Mouse (Mus musculus): ENCODE measurements around the gene Trp53.

The Trp53 gene

GRCm38 (mm10) chr11:69563373-69563772 lies 16.8 kb upstream of the Trp53 start:
- DNase-seq: no peak

- DNase-seq: no peak
Measured at GRCm38 (mm10) chr11:69564391-69564790, 15.8 kb upstream of the Trp53 start.

DNA sequence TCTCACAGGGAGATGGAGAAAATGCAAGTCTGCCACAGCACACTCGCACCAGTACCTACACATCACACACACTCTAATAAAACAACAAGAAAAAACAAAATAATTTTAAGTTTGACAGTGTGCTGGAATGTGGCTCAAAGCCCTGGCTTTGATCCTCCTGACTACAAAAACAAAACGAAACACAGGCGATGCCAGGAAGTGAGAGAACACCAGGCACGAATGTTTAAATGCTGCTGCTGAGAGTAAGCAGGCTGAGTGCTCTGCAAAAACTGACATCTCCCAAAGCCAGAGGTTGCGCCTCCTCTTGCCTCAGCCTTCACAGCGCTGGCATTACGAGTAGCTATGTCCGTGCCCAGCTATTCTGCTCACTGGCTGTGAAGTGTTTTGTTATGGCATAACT lies 15.0 kb upstream of the Trp53 start:
- no peak for DNase-seq

GRCm38 (mm10) chr11:69575220-69575619 lies 4.9 kb upstream of the Trp53 start:
- peak; percentile 52 to 58 for DNase-seq

DNA sequence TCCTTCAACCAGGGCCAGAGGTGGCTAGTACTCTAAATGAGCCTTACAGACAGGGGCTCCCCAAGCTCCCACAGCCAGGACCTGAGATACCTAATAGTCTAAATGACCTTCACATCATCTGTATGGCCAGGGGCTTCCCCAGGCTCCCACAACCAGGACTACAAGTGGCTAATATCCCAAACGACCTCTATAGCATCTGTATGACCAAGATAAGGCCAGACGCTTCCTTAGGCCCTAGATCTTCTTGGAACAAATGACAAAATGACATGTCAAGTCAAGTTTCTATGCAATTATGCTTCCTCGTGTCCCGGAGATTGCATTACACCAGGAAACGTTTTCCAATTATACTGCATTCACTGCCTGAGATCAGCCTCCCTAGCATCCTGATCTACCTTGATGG lies 3.9 kb upstream of the Trp53 start:
- no peak for DNase-seq

DNA sequence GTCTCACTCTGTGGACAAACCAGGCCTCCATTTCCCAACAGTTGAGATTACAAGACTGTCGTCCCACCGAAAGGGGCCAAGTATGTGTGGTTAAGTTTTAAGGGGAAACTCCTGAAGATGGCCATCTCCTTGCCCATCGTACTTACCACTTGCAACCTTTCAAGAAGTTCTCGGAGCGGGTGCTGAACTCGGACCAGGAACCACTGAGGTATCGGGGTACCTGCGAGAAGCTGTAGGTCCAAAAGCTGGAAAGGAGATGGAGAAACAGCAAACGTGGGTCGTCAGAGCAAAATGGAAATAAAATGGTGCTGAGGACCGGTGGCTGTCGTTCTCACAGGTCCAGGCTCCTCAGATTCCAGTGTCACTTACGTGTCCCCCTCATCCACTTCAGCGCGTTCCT lies 1.9 kb upstream of the Trp53 start:
- no peak for DNase-seq

DNA sequence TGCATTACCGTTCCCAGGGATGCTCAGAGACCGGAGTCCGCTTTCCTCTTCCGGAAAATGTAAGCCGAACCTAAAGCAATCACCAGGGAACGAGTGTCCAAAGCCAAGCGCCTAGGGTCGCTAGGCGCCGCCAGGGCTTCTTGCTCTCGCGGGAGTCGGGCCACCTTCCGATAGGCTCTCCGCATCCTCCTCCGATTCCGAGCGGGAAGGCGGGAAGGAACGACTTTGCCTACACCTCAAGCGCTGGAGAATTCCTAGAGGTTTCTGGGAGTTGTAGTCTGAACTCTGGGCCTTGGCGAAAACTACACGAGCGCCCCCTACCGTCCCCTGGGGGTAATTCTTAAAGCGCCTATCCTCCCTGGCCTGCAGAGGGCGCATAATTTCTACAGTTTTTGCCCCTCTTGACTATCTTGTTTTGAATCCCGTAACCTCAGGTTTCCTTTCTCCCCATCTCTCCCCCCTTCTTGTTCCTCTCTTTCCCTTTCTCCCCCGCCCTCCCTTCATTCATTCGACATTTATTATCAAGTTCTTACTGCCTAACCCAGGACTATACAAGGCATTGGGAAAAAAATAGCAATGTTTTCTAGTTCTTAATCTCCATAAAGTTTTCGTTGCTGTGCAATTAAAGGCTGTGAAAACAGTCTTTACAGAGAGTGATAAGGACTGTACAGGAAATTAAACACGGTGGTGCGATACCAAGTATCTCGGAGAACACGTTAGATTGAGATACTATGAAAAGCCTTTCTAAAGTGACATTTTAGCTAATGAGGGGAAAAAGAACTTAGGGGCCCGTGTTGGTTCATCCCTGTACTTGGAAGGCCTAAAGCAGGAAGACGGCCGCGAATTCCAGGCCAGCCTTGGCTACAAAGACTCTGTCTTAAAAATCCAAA lies 786 bp upstream of the Trp53 start:
- peak; percentile 97 to 98 for DNase-seq

DNA sequence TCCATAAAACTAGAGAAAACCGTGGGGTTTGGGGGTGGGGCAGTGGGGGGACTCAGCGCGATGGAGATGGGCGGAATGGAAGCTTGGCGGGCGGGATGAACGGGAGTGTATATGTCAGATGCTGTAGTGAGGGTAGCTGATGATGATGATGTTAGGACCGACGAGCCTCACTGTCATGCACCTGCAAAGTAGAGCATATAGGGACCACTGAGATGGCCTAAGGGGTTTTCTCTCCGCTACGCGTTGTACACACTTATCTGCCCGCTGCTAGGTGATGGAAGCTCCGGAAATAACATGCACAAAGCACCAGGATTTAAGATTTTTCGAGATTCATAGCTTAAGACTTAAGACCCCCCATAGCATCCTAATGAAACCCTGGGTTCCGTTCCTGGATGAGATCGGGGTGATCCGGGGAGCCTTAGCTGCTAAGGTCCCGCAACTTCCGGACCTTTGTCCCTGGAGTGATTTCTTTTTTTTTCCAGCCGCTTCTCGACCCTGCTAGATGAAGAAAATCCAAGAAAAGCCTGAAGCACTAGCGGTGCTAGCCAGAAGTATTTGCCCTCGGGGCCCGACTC lies 500 bp downstream of the Trp53 start:
- no peak for DNase-seq

- peak; percentile 98 to 99 for DNase-seq
Measured at GRCm38 (mm10) chr11:69581147-69581688, 1.1 kb downstream of the Trp53 start.

DNA sequence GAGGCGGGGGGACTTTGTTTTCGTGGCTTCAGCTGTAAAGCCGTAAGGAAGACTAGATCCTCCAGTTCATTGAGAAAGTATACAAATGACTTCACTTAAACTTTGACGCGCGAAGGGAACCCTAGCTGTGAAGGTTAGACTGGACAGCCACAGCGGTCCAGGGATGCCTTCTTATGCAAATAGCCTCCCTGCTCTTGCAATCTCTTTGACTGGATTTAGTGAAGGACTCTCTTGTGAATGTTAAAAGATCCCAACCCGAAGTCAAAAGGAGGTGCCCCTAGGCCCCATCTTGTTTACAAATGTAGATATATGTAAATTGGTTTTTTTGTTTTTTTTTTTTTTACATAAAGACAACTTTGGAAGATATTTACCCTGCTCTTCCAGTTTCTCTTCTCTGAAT lies 1.7 kb downstream of the Trp53 start:
- peak in 1 of 2 experiments; percentile 23 for DNase-seq

DNA sequence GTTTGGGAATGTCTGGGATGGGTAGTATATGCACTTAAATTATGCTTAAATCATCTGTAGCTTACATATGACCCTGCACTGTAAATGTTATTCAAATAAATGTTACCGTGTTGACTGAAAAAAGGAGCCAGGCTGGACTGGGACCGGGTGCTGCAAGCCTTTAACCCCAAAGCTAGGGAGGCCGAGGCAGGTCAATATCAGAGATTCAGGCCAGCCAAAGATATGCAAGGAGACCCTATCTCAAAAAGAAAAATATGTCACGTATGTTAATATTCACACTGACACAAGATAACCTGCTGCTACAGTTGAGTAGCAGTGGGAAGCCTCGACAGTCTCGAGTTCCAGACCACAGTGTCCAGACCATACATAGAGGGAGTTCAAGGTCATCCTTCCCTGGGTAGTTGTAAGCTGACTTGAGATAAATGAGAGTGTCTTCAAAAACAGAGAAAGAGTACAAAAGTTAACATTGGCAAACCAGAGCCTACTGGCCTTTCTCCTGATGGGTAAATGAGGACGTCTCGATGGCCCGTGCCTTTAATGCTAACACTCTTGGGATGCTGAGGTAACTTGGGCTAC lies 2.2 kb downstream of the Trp53 start:
- DNase-seq: no peak

DNA sequence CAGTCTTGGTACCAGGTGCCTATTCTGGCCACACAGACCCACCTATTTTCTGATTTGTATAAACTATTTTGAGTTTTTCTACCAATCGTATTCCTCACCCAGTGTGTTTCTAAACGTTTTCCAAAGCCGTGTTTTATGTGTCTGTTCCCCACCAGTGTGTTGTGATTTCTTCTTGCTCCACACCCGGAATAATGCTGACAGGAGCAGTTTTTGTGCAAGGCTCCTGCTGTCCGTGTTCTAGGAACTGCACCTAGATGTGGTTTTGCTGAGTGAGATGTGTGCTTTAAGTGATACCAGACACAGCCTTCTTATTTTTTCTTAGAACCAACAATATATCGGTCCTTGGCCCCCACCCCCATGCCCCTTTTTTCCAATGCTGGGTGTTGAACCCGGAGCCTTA lies 3.8 kb downstream of the Trp53 start:
- DNase-seq: no peak

GRCm38 (mm10) chr11:69584937-69585336 lies 4.8 kb downstream of the Trp53 start:
- DNase-seq: no peak

DNA sequence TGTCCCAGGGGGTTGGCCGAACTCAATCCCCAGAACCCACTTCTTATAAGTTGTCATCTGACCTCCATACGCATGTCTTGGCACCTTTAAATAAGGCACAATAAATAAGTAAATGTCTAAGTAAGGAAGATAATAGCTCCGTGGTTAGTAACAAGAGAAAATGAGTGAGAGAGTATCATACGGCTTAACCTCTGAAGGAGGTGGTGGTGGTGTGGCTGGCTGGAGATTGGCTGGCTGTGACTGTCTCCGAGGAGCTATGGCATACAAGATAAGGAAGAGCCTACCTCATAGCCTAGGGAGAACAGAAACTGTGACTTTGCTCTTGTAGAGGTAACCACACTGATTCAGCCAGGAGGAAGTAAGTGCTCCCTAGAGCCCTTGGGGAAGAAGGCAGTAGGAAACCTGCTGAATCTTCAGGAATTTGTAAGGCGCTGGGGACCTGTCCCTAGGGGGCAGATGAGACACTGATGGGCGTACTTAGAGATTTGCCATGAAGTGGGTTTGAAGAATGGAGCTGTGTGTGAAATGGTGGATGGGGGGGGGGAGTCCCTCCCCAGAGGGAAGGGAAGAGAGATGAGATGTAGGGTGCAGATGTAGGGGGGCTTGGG lies 5.7 kb downstream of the Trp53 start:
- DNase-seq: no peak

DNA sequence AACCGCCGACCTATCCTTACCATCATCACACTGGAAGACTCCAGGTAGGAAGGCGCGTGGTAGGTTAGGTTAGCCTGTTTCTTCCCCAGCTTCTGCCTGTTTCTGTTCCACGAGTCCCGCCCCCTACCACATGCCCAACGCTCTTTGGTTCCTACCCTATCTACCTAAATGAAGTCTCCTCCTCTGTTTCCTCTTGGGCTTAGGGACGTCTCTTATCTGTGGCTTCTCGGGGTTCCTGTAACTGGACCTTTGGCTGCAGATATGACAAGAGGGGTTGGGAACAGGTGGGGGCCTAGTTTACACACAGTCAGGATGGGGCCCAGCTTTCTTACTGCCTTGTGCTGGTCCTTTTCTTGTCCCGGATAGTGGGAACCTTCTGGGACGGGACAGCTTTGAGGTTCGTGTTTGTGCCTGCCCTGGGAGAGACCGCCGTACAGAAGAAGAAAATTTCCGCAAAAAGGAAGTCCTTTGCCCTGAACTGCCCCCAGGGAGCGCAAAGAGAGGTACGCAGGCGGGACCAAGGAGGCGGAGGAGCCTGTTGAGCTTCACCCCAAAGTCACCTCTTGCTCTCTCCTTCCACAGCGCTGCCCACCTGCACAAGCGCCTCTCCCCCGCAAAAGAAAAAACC lies 9.2 kb downstream of the Trp53 start:
- no peak for DNase-seq

- DNase-seq: no peak
Measured at GRCm38 (mm10) chr11:69590622-69591021, 10.5 kb downstream of the Trp53 start.

DNA sequence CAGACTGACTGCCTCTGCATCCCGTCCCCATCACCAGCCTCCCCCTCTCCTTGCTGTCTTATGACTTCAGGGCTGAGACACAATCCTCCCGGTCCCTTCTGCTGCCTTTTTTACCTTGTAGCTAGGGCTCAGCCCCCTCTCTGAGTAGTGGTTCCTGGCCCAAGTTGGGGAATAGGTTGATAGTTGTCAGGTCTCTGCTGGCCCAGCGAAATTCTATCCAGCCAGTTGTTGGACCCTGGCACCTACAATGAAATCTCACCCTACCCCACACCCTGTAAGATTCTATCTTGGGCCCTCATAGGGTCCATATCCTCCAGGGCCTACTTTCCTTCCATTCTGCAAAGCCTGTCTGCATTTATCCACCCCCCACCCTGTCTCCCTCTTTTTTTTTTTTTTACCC lies 11.3 kb downstream of the Trp53 start:
- no peak for DNase-seq

DNA sequence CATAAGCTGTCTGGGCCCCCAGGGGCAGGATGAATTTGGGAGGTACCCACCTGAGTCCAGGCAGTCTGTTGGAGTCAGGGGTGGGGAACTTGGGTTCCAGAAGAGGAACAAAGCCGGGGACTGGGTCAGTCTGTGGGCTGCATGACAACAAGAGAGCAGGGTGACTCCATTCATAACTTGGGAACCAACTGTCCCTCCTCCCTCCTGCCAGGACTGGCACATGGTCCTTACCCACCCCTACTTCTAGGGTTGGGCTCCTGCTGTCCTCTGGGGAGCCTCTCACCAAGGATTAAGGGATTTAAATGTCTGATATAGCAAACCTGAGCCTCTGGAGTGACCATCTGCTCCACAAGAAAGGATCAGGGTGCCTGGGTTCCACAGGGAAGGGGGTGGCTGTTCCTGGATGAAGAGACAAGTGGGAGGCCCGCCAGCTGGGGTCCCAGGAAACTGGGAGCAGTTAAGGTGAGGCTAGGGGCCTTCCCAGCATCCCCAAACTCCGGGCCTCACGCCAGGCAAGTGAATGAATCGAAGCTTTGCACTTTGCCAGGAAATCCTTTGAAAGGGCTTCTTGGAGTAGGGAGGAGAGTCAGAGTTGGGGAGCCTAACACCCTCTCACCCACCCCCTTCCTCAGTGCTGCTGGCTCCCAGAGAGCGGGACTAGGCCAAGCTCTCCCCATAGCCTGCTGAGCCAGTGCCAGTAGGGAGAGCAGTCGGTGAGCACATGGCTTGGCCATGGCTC lies 11.9 kb downstream of the Trp53 start:
- peak; percentile 78 to 85 for DNase-seq

DNA sequence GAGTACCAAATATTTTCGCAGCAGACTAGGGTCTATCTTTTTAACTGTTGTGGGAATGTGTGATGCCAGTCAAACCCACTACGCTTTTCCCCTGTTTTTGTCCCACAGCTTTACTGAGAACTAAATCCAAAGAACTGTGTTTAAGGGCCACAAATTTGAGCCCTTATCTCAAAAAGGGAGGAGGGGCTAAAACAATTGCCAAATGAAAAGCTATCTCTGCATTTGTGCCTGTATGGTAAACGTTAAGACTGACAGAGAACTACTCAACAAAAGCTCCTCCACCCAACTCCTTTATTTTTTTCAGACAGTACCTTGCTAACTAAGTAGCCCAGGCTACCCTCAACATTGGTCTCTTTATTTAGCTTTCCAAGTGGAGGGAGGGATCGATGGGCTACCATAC lies 12.6 kb downstream of the Trp53 start:
- no peak for DNase-seq

- no peak for DNase-seq
Measured at GRCm38 (mm10) chr11:69594853-69595252, 14.7 kb downstream of the Trp53 start.

- no peak for DNase-seq
Measured at GRCm38 (mm10) chr11:69599436-69599835, 19.3 kb downstream of the Trp53 start.

DNA sequence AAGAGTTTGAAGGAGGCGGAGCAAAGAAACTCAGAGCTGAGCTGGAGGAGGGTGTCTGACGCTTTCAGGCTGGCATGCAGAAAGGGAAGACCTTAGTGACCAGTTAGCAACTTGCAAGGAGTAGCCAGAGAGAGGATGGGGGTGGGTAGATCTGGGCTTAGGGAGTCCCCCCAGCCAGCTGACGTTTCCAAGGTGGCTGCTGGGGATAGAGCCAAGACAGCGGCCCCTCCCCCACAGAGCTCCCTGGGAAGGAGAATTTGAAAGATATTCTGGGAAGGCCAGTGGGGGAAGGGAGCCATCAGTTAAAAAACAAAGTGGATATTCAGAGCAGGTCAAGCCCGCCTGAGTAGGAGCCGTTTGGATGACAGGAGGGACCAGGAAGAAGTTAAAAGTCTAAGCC lies 19.9 kb downstream of the Trp53 start:
- peak; percentile 84 to 88 for DNase-seq
